ENCODE assay signal across 1 mouse cellular context in genomic region chr14:34351660-34352059, GRCm38 (mm10).
TF ChIP-seq lines count a peak whose summit lies in the region.

No protein-coding gene starts in this region.

TF ChIP-seq in ES-E14, 5 proteins besides CTCF, POLR2A, EP300 and RAD21:
- TF ChIP-seq ZNF384 (IDR thresholded peaks at IDR 0.05; ENCODE audit: low read depth, low read length): no peak
- no peak for TF ChIP-seq MAFK (IDR thresholded peaks at IDR 0.05; ENCODE audit: insufficient read depth, low read depth, low read length)
- no peak for TF ChIP-seq CHD2 (IDR thresholded peaks at IDR 0.05; ENCODE audit: low read depth, low read length)
- TF ChIP-seq ZC3H11A (IDR thresholded peaks at IDR 0.05; ENCODE audit: borderline replicate concordance, low read depth, low read length): no peak
- TF ChIP-seq HCFC1 (IDR thresholded peaks at IDR 0.05; ENCODE audit: borderline replicate concordance, insufficient read depth, low read length): no peak
TF ChIP-seq in ES-E14: peak in this region for 0.
